ENCODE assay signal across 17 mouse cellular contexts in the genomic region with DNA sequence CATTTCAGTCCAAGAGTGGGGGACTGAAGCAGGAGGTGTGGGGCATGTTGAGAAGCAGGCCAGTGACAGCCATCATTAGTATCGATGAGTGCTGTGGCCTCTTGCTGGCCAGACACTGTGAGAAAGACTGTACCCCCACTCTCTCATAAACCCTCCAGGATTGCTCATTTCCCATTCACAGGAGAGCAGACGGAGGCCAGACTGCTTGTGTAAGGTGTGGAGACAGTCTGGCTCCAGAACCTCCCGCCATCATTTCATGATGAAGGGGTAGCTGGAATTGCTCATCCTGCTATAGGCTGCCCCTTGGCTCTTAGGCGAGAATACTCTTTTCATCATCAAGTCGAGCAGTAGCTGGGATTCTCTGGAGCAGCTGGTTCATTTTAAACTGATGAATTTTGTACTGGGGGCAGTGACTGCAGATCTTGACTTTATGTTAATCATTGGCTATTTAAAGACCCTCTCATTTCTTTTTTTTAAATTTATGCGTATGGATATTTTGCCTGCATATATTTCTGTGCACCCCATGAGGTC.
"Had no signal": no experiment of that assay in that cellular context is flagged by ENCODE, and none has a peak within 500 bp of the region (broad histone marks: within the 10 kb centered on the region; RNA-seq: fewer than 3 reads in every experiment).

No protein-coding gene starts in this region.

- H3K27ac ChIP-seq: liver, embryonic 14.5 days; midbrain, embryonic 10.5 days; midbrain, embryonic 12.5 days; neural tube, embryonic 13.5 days; neural tube, embryonic 15.5 days had no signal

- ATAC-seq: midbrain, embryonic 16.5 days had no signal

- DNase-seq: lung, adult 18-20 months; lung, postnatal 4 days; midbrain, embryonic 14.5 days; retina, postnatal 1 day; right cerebral cortex, postnatal 25 days; right cerebral cortex, postnatal 4 days; spleen, adult 18-20 months; thymus, adult 18-20 months; thymus, postnatal 14 days; thymus, postnatal 36 days had no signal

- H3K4me2 ChIP-seq: midbrain, embryonic 12.5 days; neural tube, embryonic 13.5 days; neural tube, embryonic 15.5 days had no signal

- H3K27me3 ChIP-seq: midbrain, embryonic 12.5 days; neural tube, embryonic 13.5 days; neural tube, embryonic 15.5 days had no signal

- H3K9me3 ChIP-seq: midbrain, embryonic 10.5 days; midbrain, embryonic 12.5 days; neural tube, embryonic 13.5 days; neural tube, embryonic 15.5 days had no signal

- H3K4me3 ChIP-seq: midbrain, embryonic 10.5 days; midbrain, embryonic 12.5 days; myocyte; neural tube, embryonic 13.5 days; neural tube, embryonic 15.5 days had no signal

- H3K9ac ChIP-seq: liver, embryonic 14.5 days; midbrain, embryonic 12.5 days; neural tube, embryonic 13.5 days; neural tube, embryonic 15.5 days had no signal

- H3K4me1 ChIP-seq: midbrain, embryonic 10.5 days; midbrain, embryonic 12.5 days; neural tube, embryonic 13.5 days; neural tube, embryonic 15.5 days had no signal
